Mouse (Mus musculus) G1E (cell line): ENCODE results near the gene Acta2.

Source experiments
- CTCF ChIP-seq: IDR thresholded peaks from 2 replicates; pipeline ENCODE4 v1.5.1; 2012; ENCODE audit warnings: low read depth, low read length, inconsistent platforms, mixed read lengths
- GATA1 ChIP-seq: IDR thresholded peaks from 2 replicates; pipeline ENCODE4 v1.6.1; 2012; ENCODE audit warnings: borderline replicate concordance, low read length, inconsistent platforms, mixed read lengths

DNA sequence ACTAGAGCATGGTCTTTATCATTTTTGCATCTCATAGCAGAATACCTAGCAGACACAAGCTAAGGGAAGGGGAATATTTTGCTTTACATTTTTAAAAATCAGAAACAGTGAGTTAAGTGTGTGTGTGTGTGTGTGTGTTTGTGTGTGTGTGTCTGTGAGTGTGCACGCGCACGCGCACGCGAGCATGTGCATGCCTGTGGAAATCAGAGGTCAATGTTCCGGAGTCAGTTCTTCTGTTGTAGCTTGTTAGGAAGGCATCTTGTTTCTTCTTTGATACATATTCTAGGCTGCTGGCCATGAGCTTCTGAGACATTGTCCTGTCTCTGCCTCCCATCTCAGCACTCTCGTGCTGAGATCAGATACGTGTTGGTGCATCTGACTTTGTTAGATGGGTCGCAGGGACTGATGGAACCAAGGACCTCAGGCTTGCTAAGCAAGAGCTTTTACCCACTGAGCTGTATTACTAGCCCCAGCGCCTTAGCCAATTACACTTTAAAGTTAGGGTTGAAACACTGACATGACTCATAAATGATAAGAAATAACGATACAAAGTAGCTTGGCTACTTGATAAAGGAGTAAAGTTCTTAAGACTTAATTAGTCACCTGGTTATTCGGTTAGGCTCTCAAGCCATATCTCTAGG, 15.6 kb upstream of the Acta2 start:
- no peak for TF ChIP-seq CTCF
- no peak for TF ChIP-seq GATA1
